Mouse (Mus musculus) kidney, embryonic 14.5 days (tissue): ENCODE measurements around the gene Arid4a. TPM values are rescaled to one million over a fixed set of nuclear protein-coding genes. Genes with fewer than 3 reads are reported as not detected.
"Not testable (repeated sequence)": the region's sequence is repeated elsewhere in the genome, so short reads cannot be mapped to it uniquely, and the experiment has no call there.

ENCODE experiments used
- ATAC-seq: fragments of 200-750 bp; cut with Nextera tagmentation; 2 replicates; pipeline ENCODE4 v1.8.0; 2017; ENCODE audit warnings: moderate number of reproducible peaks, mild to moderate bottlenecking, moderate TSS enrichment, moderate library complexity; ENCODE audit not compliant: low FRiP score, low TSS enrichment
- H3K27ac ChIP-seq: fragments of 300-500 bp; sonication (generic); 2 replicates; pipeline ENCODE4 v1.5.1; 2014; ENCODE audit warnings: low read depth, mild to moderate bottlenecking, low read length, moderate library complexity, mixed read lengths
- H3K27me3 ChIP-seq: fragments of 300-500 bp; sonication (generic); 2 replicates; pipeline ENCODE4 v1.6.1; 2014; ENCODE audit warnings: mild to moderate bottlenecking, low read length; ENCODE audit not compliant: control insufficient read depth, insufficient read depth
- H3K36me3 ChIP-seq: fragments of 300-500 bp; sonication (generic); 2 replicates; pipeline ENCODE4 v1.6.1; 2014; ENCODE audit warnings: low read length, mixed read lengths; ENCODE audit not compliant: control insufficient read depth, insufficient read depth
- H3K4me1 ChIP-seq: fragments of 300-500 bp; sonication (generic); 2 replicates; pipeline ENCODE4 v1.6.1; 2014; ENCODE audit warnings: low read length, mixed read lengths; ENCODE audit not compliant: control insufficient read depth, insufficient read depth
- H3K4me2 ChIP-seq: fragments of 300-500 bp; sonication (generic); replicated peaks from 2 replicates; pipeline ENCODE4 v1.6.1; 2014; ENCODE audit warnings: low read depth, mild to moderate bottlenecking, low read length
- H3K4me3 ChIP-seq: fragments of 300-500 bp; sonication (generic); 2 replicates; pipeline ENCODE4 v1.5.1; 2014; ENCODE audit warnings: mild to moderate bottlenecking, low read length
- H3K9ac ChIP-seq: fragments of 300-500 bp; sonication (generic); 2 replicates; pipeline ENCODE4 v1.6.1; 2014; ENCODE audit warnings: low read depth, mild to moderate bottlenecking, low read length, moderate library complexity
- H3K9me3 ChIP-seq: fragments of 300-500 bp; sonication (generic); 2 replicates; pipeline ENCODE4 v1.6.1; 2016; ENCODE audit warnings: low read length; ENCODE audit not compliant: control insufficient read depth
- WGBS: fragments of 180-500 bp; shearing (Covaris S2); extraction: QIAGEN DNeasy Blood & Tissue Kit; methylation state at CpG from one replicate; pipeline ENCODE4 v1.1.7; 2014; 5-methylcytosine and 5-hydroxymethylcytosine counted together
- polyA plus RNA-seq: library from polyadenylated mRNA; unstranded; fragments of >200 nt; fragmentation: Nextera tagmentation; extraction: Ambion mirVana; gene quantifications from 2 replicates; pipeline ENCODE4 v1.2.1, GENCODE M21; 2014

Arid4a gene
- polyA plus RNA-seq, 1 experiment from 2014 or later: 37.7 TPM

- H3K36me3 ChIP-seq: peaks cover 71% of the 10 kb centered on the region
These were observed 8.6 kb downstream of the Arid4a start for GRCm38 (mm10) chr12:71024411-71024810.

GRCm38 (mm10) chr12:71028265-71028664 lies 12.5 kb downstream of the Arid4a start:
- H3K36me3 ChIP-seq: peaks cover 57% of the 10 kb centered on the region
- not testable (repeated sequence) for H3K4me1 ChIP-seq, H3K27ac ChIP-seq, H3K27me3 ChIP-seq, ATAC-seq, H3K9ac ChIP-seq, H3K4me3 ChIP-seq, H3K9me3 ChIP-seq, H3K4me2 ChIP-seq
- 90% methylated on average over 8 of the region's 8 CpGs for WGBS

More at GRCm38 (mm10) chr12:71024411-71024810, 8.6 kb downstream of the Arid4a start:
- no peak overlapping the region for H3K4me3 ChIP-seq
- H3K27me3 ChIP-seq: no peaks in the 10 kb centered on the region
- 96% methylated on average over 10 of the region's 10 CpGs for WGBS
- no peak overlapping the region for H3K27ac ChIP-seq
- no peak overlapping the region for H3K9ac ChIP-seq
- no peak overlapping the region for H3K4me2 ChIP-seq
- no peaks in the 10 kb centered on the region for H3K9me3 ChIP-seq
- no peak for ATAC-seq
- H3K4me1 ChIP-seq: no peaks in the 10 kb centered on the region

GRCm38 (mm10) chr12:71030260-71030659 lies 14.5 kb downstream of the Arid4a start:
- H3K4me1 ChIP-seq: no peaks in the 10 kb centered on the region
- no peak for ATAC-seq
- no peak overlapping the region for H3K27ac ChIP-seq
- H3K36me3 ChIP-seq: peaks cover 42% of the 10 kb centered on the region
- H3K4me3 ChIP-seq: no peak overlapping the region
- 92% methylated on average over 8 of the region's 8 CpGs for WGBS
- no peak overlapping the region for H3K4me2 ChIP-seq
- H3K9me3 ChIP-seq: no peaks in the 10 kb centered on the region
- H3K27me3 ChIP-seq: no peaks in the 10 kb centered on the region
- H3K9ac ChIP-seq: no peak overlapping the region

- peaks cover 37% of the 10 kb centered on the region for H3K36me3 ChIP-seq
- no peak for ATAC-seq
- no peaks in the 10 kb centered on the region for H3K4me1 ChIP-seq
- H3K9me3 ChIP-seq: no peaks in the 10 kb centered on the region
- H3K27me3 ChIP-seq: no peaks in the 10 kb centered on the region
- H3K27ac ChIP-seq: no peak overlapping the region
- no peak overlapping the region for H3K4me2 ChIP-seq
- no peak overlapping the region for H3K9ac ChIP-seq
- no peak overlapping the region for H3K4me3 ChIP-seq
- WGBS: 91% methylated on average over 5 of the region's 5 CpGs
These were observed 14.9 kb downstream of the Arid4a start for GRCm38 (mm10) chr12:71030722-71031121.

GRCm38 (mm10) chr12:71035826-71036225 lies 20.0 kb downstream of the Arid4a start:
- no peaks in the 10 kb centered on the region for H3K4me1 ChIP-seq
- 92% methylated on average over 4 of the region's 4 CpGs for WGBS

GRCm38 (mm10) chr12:71036729-71037404 lies 21.1 kb downstream of the Arid4a start:
- Histone ChIP-seq H3K36me3 (peaks cover 42% of the 10 kb centered on the region), H3K4me2 (no peak overlapping the region), H3K27ac (no peak overlapping the region), H3K4me1 (no peaks in the 10 kb centered on the region), H3K4me3 (no peak overlapping the region), H3K9me3 (no peaks in the 10 kb centered on the region), H3K27me3 (no peaks in the 10 kb centered on the region), H3K9ac (no peak overlapping the region)
- WGBS: 94% methylated on average over 12 of the region's 12 CpGs
- no peak for ATAC-seq

More at GRCm38 (mm10) chr12:71035826-71036225, 20.0 kb downstream of the Arid4a start:
- Histone ChIP-seq H3K9me3 (no peaks in the 10 kb centered on the region), H3K9ac (no peak overlapping the region), H3K27me3 (no peaks in the 10 kb centered on the region), H3K4me3 (no peak overlapping the region), H3K36me3 (peaks cover 36% of the 10 kb centered on the region), H3K27ac (no peak overlapping the region), H3K4me2 (no peak overlapping the region)
- ATAC-seq: no peak

GRCm38 (mm10) chr12:71040462-71040861 lies 24.7 kb downstream of the Arid4a start:
- H3K9me3 ChIP-seq: no peaks in the 10 kb centered on the region
- no peak for ATAC-seq
- H3K27ac ChIP-seq: no peak overlapping the region
- H3K4me1 ChIP-seq: no peaks in the 10 kb centered on the region
- H3K4me3 ChIP-seq: no peak overlapping the region
- H3K27me3 ChIP-seq: no peaks in the 10 kb centered on the region
- 83% methylated on average over 7 of the region's 7 CpGs for WGBS
- H3K36me3 ChIP-seq: peaks cover 52% of the 10 kb centered on the region
- no peak overlapping the region for H3K9ac ChIP-seq
- H3K4me2 ChIP-seq: no peak overlapping the region

GRCm38 (mm10) chr12:71042451-71042850 lies 26.7 kb downstream of the Arid4a start:
- WGBS: 95% methylated on average over 1 of the region's 1 CpGs
- peaks cover 62% of the 10 kb centered on the region for H3K36me3 ChIP-seq
- H3K27me3 ChIP-seq: no peaks in the 10 kb centered on the region
- H3K9me3 ChIP-seq: no peaks in the 10 kb centered on the region
- H3K4me2 ChIP-seq: no peak overlapping the region
- H3K4me1 ChIP-seq: peaks cover 1% of the 10 kb centered on the region; the same call in 1 of the 2 replicates
- no peak overlapping the region for H3K27ac ChIP-seq
- no peak overlapping the region for H3K4me3 ChIP-seq
- ATAC-seq: no peak
- H3K9ac ChIP-seq: no peak overlapping the region

- Histone ChIP-seq H3K27ac (no peak overlapping the region), H3K9me3 (no peaks in the 10 kb centered on the region), H3K4me2 (no peak overlapping the region), H3K4me1 (peaks cover 6% of the 10 kb centered on the region), H3K27me3 (no peaks in the 10 kb centered on the region), H3K9ac (no peak overlapping the region), H3K36me3 (peaks cover 54% of the 10 kb centered on the region), H3K4me3 (no peak overlapping the region)
- no peak for ATAC-seq
- 80% methylated on average over 3 of the region's 3 CpGs for WGBS
These were observed 27.8 kb downstream of the Arid4a start for GRCm38 (mm10) chr12:71043571-71043970.
